Mouse (Mus musculus) CH12.LX (cell line): ENCODE measurements around the gene Pah. TPM values are rescaled to one million over a fixed set of nuclear protein-coding genes. Genes with fewer than 3 reads are reported as not detected.

Experiments
- DNase-seq: peaks from one replicate; pipeline ENCODE4 v3.0.0-alpha.2; 2013; ENCODE audit errors: extremely low read depth
- H3K27ac ChIP-seq: 2 replicates; pipeline ENCODE4 v1.5.1; 2012; ENCODE audit warnings: low read depth, mild to moderate bottlenecking, control low read depth, moderate library complexity; ENCODE audit not compliant: insufficient read depth
- H3K27me3 ChIP-seq: replicated peaks from 2 replicates; pipeline ENCODE3; 2012; ENCODE audit warnings: inconsistent platforms
- H3K36me3 ChIP-seq, 2 experiments: replicated peaks in 1 of 2; 2 replicates each; pipeline versions ENCODE3 to v1.6.1; 2012; ENCODE audit warnings: inconsistent platforms in 1 of 2, low read length in 1 of 2, mild to moderate bottlenecking in 1 of 2, mixed read lengths in 1 of 2, moderate library complexity in 1 of 2; ENCODE audit not compliant: control insufficient read depth in 1 of 2, insufficient read depth in 1 of 2
- H3K4me1 ChIP-seq, 2 experiments: 2 replicates each; pipeline ENCODE4 v1.6.1; 2012; ENCODE audit warnings: inconsistent platforms in 1 of 2, moderate library complexity in 1 of 2; ENCODE audit not compliant: insufficient read depth in 2 of 2, control insufficient read depth in 1 of 2
- H3K4me2 ChIP-seq: 2 replicates; pipeline ENCODE4 v1.6.1; 2012; ENCODE audit warnings: low read depth, mild to moderate bottlenecking, control low read depth; ENCODE audit not compliant: poor library complexity, insufficient read depth, severe bottlenecking
- H3K4me3 ChIP-seq, 3 experiments: fragments of 150-350 bp in 1 of 3; sonication (generic) in 1 of 3; replicated peaks in 1 of 3; 2 replicates each; pipeline versions ENCODE3 to v1.5.1; 2011 to 2012; ENCODE audit warnings: low read depth in 2 of 3, low read length in 2 of 3, mild to moderate bottlenecking in 2 of 3, moderate library complexity in 2 of 3, control low read depth in 1 of 3, improper control_type of control experiment in 1 of 3, inconsistent platforms in 1 of 3, mixed read lengths in 1 of 3; ENCODE audit not compliant: poor library complexity in 1 of 3
- H3K79me2 ChIP-seq: replicated peaks from 2 replicates; pipeline ENCODE4 v1.6.1; 2012; ENCODE audit warnings: mild to moderate bottlenecking, moderate library complexity; ENCODE audit not compliant: control insufficient read depth, poor library complexity, insufficient read depth, severe bottlenecking; ENCODE audit errors: extremely low read depth
- H3K9ac ChIP-seq: 2 replicates; pipeline ENCODE4 v1.6.1; 2012; ENCODE audit warnings: low read depth, mild to moderate bottlenecking, control low read depth, moderate library complexity; ENCODE audit not compliant: insufficient read depth
- H3K9me3 ChIP-seq: replicated peaks from 2 replicates; pipeline ENCODE3; 2012; ENCODE audit warnings: low read length, inconsistent platforms, mixed read lengths
- CHD2 ChIP-seq: IDR thresholded peaks from 2 replicates; pipeline ENCODE4 v1.6.1; 2011; ENCODE audit warnings: low read length, improper control_type of control experiment
- CTCF ChIP-seq, 2 experiments: IDR thresholded peaks in 1 of 2; conservative IDR thresholded peaks in 1 of 2; 2 replicates each; pipeline ENCODE4 v1.5.1; 2011 to 2012; ENCODE audit warnings: low read depth in 2 of 2, low read length in 2 of 2, improper control_type of control experiment in 1 of 2, inconsistent platforms in 1 of 2, mild to moderate bottlenecking in 1 of 2, moderate library complexity in 1 of 2
- ELF1 ChIP-seq: IDR thresholded peaks from 2 replicates; pipeline ENCODE4 v1.6.1; 2014; ENCODE audit warnings: low read depth, mild to moderate bottlenecking, inconsistent platforms, low read length, improper control_type of control experiment
- ETS1 ChIP-seq: conservative IDR thresholded peaks from 2 replicates; pipeline ENCODE4 v1.6.1; 2012; ENCODE audit warnings: low read depth, mild to moderate bottlenecking, inconsistent platforms, low read length, improper control_type of control experiment, moderate library complexity
- HCFC1 ChIP-seq: IDR thresholded peaks from 2 replicates; pipeline ENCODE4 v1.6.1; 2012; ENCODE audit warnings: low read depth, mild to moderate bottlenecking, inconsistent platforms, low read length, improper control_type of control experiment
- MAZ ChIP-seq: IDR thresholded peaks from 2 replicates; pipeline ENCODE4 v1.6.1; 2012; ENCODE audit warnings: low read depth, mild to moderate bottlenecking, inconsistent platforms, low read length, improper control_type of control experiment, moderate library complexity
- NELFE ChIP-seq: IDR thresholded peaks from 2 replicates; pipeline ENCODE4 v1.6.1; 2011; ENCODE audit warnings: low read depth, low read length, improper control_type of control experiment
- PAX5 ChIP-seq: IDR thresholded peaks from 2 replicates; pipeline ENCODE4 v1.6.1; 2012; ENCODE audit warnings: low read length, inconsistent platforms, mixed read lengths
- RAD21 ChIP-seq: IDR thresholded peaks from 2 replicates; pipeline ENCODE4 v1.6.1; 2011; ENCODE audit warnings: low read depth, mild to moderate bottlenecking, low read length, improper control_type of control experiment, moderate library complexity
- SMC3 ChIP-seq: IDR thresholded peaks from 2 replicates; pipeline ENCODE4 v1.6.1; 2011; ENCODE audit warnings: low read depth, low read length, improper control_type of control experiment
- TCF12 ChIP-seq: IDR thresholded peaks from 2 replicates; pipeline ENCODE4 v1.6.1; 2014; ENCODE audit warnings: low read depth, mild to moderate bottlenecking, inconsistent platforms, low read length, improper control_type of control experiment
- UBTF ChIP-seq: IDR thresholded peaks from 2 replicates; pipeline ENCODE4 v1.6.1; 2012; ENCODE audit warnings: low read depth, mild to moderate bottlenecking, inconsistent platforms, low read length, improper control_type of control experiment, moderate library complexity
- USF1 ChIP-seq: IDR thresholded peaks from 2 replicates; pipeline ENCODE4 v1.6.1; 2014; ENCODE audit warnings: low read depth, mild to moderate bottlenecking, inconsistent platforms, low read length, improper control_type of control experiment
- USF2 ChIP-seq: conservative IDR thresholded peaks from 2 replicates; pipeline ENCODE4 v1.6.1; 2011; ENCODE audit warnings: low read depth, low read length, improper control_type of control experiment
- dilution Hi-C: fragments of 300-500 bp; cut with MboI; formaldehyde crosslinking; loops from 2 replicates; pipeline ENCODE4 v1.14.3; 2020; ENCODE audit warnings: low sequenced_read_pairs; ENCODE audit not compliant: extremely low pct_unique_long_range_greater_than_20kb, extremely low pct_ligation_motif_present
- in situ Hi-C: fragments of 300-500 bp; cut with MboI; formaldehyde crosslinking; loops from 3 replicates; pipeline ENCODE4 v1.14.3; 2019; ENCODE audit warnings: low sequenced_read_pairs, low pct_ligation_motif_present, low pct_unique_long_range_greater_than_20kb, mixed read lengths
- polyA plus RNA-seq: library from polyadenylated mRNA; unstranded; fragments of >175 nt; gene quantifications from 2 replicates; pipeline ENCODE4 v1.2.1, GENCODE M21; 2012; ENCODE audit warnings: low read depth; ENCODE audit not compliant: insufficient read length
- total RNA-seq, 2 experiments: library from RNA; depleted of rRNA; stranded (reverse); fragments of 300-350 nt in 1 of 2; fragments of >200 nt in 1 of 2; gene quantifications; 2 replicates each; pipeline ENCODE4 v1.2.3; 2012 to 2014

Gene Pah
- total and polyA plus RNA-seq, 3 experiments = not detected

- H3K36me3 ChIP-seq = no peaks in the 10 kb centered on the region
- TF ChIP-seq CTCF (conservative IDR thresholded peaks at IDR 0.05 in 1 of 2, IDR thresholded peaks at IDR 0.05 in 1 of 2; ENCODE audit: low read depth in 2 of 2, low read length in 2 of 2) (peak in 1 of 2 experiments; percentile 49; a peak in 2 of 4 replicates), RAD21 (peak; percentile 11; the same call in 1 of the 2 replicates), SMC3 (0 out of 2 replicates have a peak, but pooled peaks have one; percentile 9), TCF12 (no peak), USF2 (no peak)
- TF ChIP-seq, all 38 proteins: peak for 3
- in situ Hi-C loops (no loop called here), dilution Hi-C loops (no loop called here)
- DNase-seq = peak; percentile 29
- no peak overlapping the region for H3K9ac ChIP-seq
- no peak overlapping the region for H3K27ac ChIP-seq
- H3K4me1 ChIP-seq = no peaks in the 10 kb centered on the region
- H3K4me2 ChIP-seq = no peak overlapping the region
- H3K79me2 ChIP-seq = no peaks in the 10 kb centered on the region
- no peaks in the 10 kb centered on the region for H3K9me3 ChIP-seq
- H3K4me3 ChIP-seq = no peak overlapping the region
- H3K27me3 ChIP-seq = no peaks in the 10 kb centered on the region
Measured at GRCm38 (mm10) chr10:87513052-87513451, 8.5 kb upstream of the Pah start.

DNA sequence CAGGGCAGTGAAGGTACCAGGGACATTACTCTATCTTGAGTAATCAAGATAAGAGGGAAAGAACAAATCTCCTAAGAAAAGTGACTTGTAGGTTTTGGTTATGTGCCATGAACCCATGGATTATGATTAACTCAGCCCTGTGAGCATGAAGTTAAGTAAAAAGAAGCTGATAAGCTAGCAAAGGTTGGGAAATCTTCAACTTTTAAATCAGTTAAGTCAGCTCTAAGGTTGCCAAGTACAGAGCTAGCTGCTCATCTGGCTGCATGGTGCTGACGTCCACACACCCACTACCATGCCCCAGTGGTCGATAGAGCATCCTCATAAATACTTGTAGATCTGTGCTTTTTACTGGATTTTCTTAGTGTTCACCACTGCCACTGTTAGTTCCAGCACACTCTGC lies 3.0 kb upstream of the Pah start:
- in situ Hi-C loops = no loop called here

GRCm38 (mm10) chr10:87520401-87521116 lies 1.0 kb upstream of the Pah start:
- dilution Hi-C loops = no loop called here
- TF ChIP-seq NELFE (no peak), PAX5 (no peak), CHD2 (no peak)
- no peak for DNase-seq

More for the DNA sequence above, 3.0 kb upstream of the Pah start:
- TF ChIP-seq ETS1 (no peak), USF1 (no peak), MAZ (no peak), ELF1 (no peak), UBTF (no peak), HCFC1 (no peak)
- Histone ChIP-seq H3K4me3 (no peak overlapping the region), H3K27me3 (no peaks in the 10 kb centered on the region), H3K4me2 (no peak overlapping the region), H3K9ac (no peak overlapping the region), H3K36me3 (no peaks in the 10 kb centered on the region), H3K79me2 (no peaks in the 10 kb centered on the region), H3K9me3 (no peaks in the 10 kb centered on the region), H3K4me1 (no peaks in the 10 kb centered on the region), H3K27ac (no peak overlapping the region)
- DNase-seq = no peak
- dilution Hi-C loops = no loop called here

More at GRCm38 (mm10) chr10:87520401-87521116, 1.0 kb upstream of the Pah start:
- Histone ChIP-seq H3K9ac (no peak overlapping the region), H3K4me2 (no peak overlapping the region), H3K36me3 (no peaks in the 10 kb centered on the region), H3K79me2 (no peaks in the 10 kb centered on the region), H3K4me1 (no peaks in the 10 kb centered on the region), H3K27me3 (no peaks in the 10 kb centered on the region), H3K27ac (no peak overlapping the region), H3K4me3 (no peak overlapping the region), H3K9me3 (no peaks in the 10 kb centered on the region)
- in situ Hi-C loops = no loop called here
